Mouse (Mus musculus) embryonic facial prominence, embryonic 13.5 days (tissue): Measurements from ENCODE around the gene Cdkn3. TPM values are rescaled to one million over a fixed set of nuclear protein-coding genes. Genes with fewer than 3 reads are reported as not detected.

ENCODE experiments used
- ATAC-seq: fragments of 200-750 bp; cut with Nextera tagmentation; 2 replicates; pipeline ENCODE4 v1.8.0; 2017; ENCODE audit warnings: low read depth; ENCODE audit not compliant: insufficient number of reproducible peaks, insufficient read depth, low FRiP score, low TSS enrichment
- H3K27ac ChIP-seq: fragments of 300-500 bp; sonication (generic); 2 replicates; pipeline ENCODE4 v1.5.1; 2015; ENCODE audit warnings: moderate library complexity, mild to moderate bottlenecking, inconsistent platforms
- H3K27me3 ChIP-seq: fragments of 300-500 bp; sonication (generic); 2 replicates; pipeline ENCODE4 v1.6.1; 2015; ENCODE audit warnings: mild to moderate bottlenecking, inconsistent platforms
- H3K36me3 ChIP-seq: fragments of 300-500 bp; sonication (generic); 2 replicates; pipeline ENCODE4 v1.6.1; 2015; ENCODE audit warnings: mild to moderate bottlenecking, inconsistent platforms
- H3K4me1 ChIP-seq: fragments of 300-500 bp; sonication (generic); 2 replicates; pipeline ENCODE4 v1.6.1; 2015; ENCODE audit warnings: inconsistent platforms
- H3K4me2 ChIP-seq: fragments of 300-500 bp; sonication (generic); 2 replicates; pipeline ENCODE4 v1.6.1; 2015; ENCODE audit warnings: moderate library complexity, mild to moderate bottlenecking, inconsistent platforms
- H3K4me3 ChIP-seq: fragments of 300-500 bp; sonication (generic); 2 replicates; pipeline ENCODE4 v1.5.1; 2015; ENCODE audit warnings: mild to moderate bottlenecking, inconsistent platforms
- H3K9ac ChIP-seq: fragments of 300-500 bp; sonication (generic); 2 replicates; pipeline ENCODE4 v1.6.1; 2015; ENCODE audit warnings: mild to moderate bottlenecking, inconsistent platforms
- H3K9me3 ChIP-seq: fragments of 300-500 bp; sonication (generic); 2 replicates; pipeline ENCODE4 v1.6.1; 2016; ENCODE audit warnings: inconsistent platforms
- WGBS: fragments of 180-500 bp; shearing (Covaris S2); methylation state at CpG from one replicate; pipeline ENCODE4 v1.1.7; 2015; ENCODE audit warnings: mixed read lengths; 5-methylcytosine and 5-hydroxymethylcytosine counted together
- polyA plus RNA-seq: library from polyadenylated mRNA; unstranded; fragments of >200 nt; fragmentation: Nextera tagmentation; extraction: Ambion mirVana; gene quantifications from 2 replicates; pipeline ENCODE4 v1.2.1, GENCODE M21; 2015

The Cdkn3 gene
- polyA plus RNA-seq, 1 experiment from 2014 or later = 45.6 TPM

GRCm38 (mm10) chr14:46783327-46783926, 23.1 kb downstream of the Cdkn3 start:
- Histone ChIP-seq H3K4me3 (no peak overlapping the region), H3K27ac (no peak overlapping the region), H3K9ac (no peak overlapping the region), H3K4me1 (peaks cover 31% of the 10 kb centered on the region), H3K9me3 (peaks cover 7% of the 10 kb centered on the region; the same call in 1 of the 2 replicates), H3K4me2 (no peak overlapping the region), H3K36me3 (peaks cover 43% of the 10 kb centered on the region), H3K27me3 (no peaks in the 10 kb centered on the region)
- no peak for ATAC-seq
- 67% methylated on average over 10 of the region's 10 CpGs for WGBS

- no peak overlapping the region for H3K4me3 ChIP-seq
- peaks cover 25% of the 10 kb centered on the region for H3K36me3 ChIP-seq
- WGBS = 86% methylated on average over 5 of the region's 5 CpGs
- peaks cover 34% of the 10 kb centered on the region for H3K4me1 ChIP-seq
- H3K9me3 ChIP-seq = no peaks in the 10 kb centered on the region
- H3K4me2 ChIP-seq = no peak overlapping the region
- H3K27me3 ChIP-seq = no peaks in the 10 kb centered on the region
- ATAC-seq = no peak
- no peak overlapping the region for H3K27ac ChIP-seq
- no peak overlapping the region for H3K9ac ChIP-seq
These were observed 24.9 kb downstream of the Cdkn3 start for GRCm38 (mm10) chr14:46785247-46785646.

GRCm38 (mm10) chr14:46787454-46787786, 27.1 kb downstream of the Cdkn3 start:
- Histone ChIP-seq H3K27ac (peak overlapping the region; percentile 99), H3K4me3 (peak overlapping the region; percentile 95), H3K9me3 (no peaks in the 10 kb centered on the region), H3K4me1 (peaks cover 34% of the 10 kb centered on the region), H3K4me2 (peak overlapping the region; percentile 77), H3K27me3 (no peaks in the 10 kb centered on the region), H3K9ac (peak overlapping the region; percentile 98), H3K36me3 (peaks cover 7% of the 10 kb centered on the region; the same call in 1 of the 2 replicates)
- WGBS = under 1% methylated on average over 11 of the region's 11 CpGs
- 0 out of 2 replicates have a peak, but pooled peaks have one; percentile 11 for ATAC-seq

GRCm38 (mm10) chr14:46787787-46788504, 27.6 kb downstream of the Cdkn3 start, which contains the start of gene Cnih1:
Gene Cnih1 (minus strand): TSS chr14:46788411.
- H3K9ac ChIP-seq = peak within 1 kb of the TSS; percentile 98
- peaks cover 6% of the 10 kb centered on the region; the same call in 1 of the 2 replicates for H3K36me3 ChIP-seq
- H3K4me3 ChIP-seq = peak within 1 kb of the TSS; percentile 95
- peak within 1 kb of the TSS; percentile 77 for H3K4me2 ChIP-seq
- peaks cover 34% of the 10 kb centered on the region for H3K4me1 ChIP-seq
- peak within 1 kb of the TSS; percentile 99 for H3K27ac ChIP-seq
- ATAC-seq = peak; percentile 91
- WGBS = under 1% methylated on average over 86 of the region's 86 CpGs
- no peaks in the 10 kb centered on the region for H3K9me3 ChIP-seq
- H3K27me3 ChIP-seq = no peaks in the 10 kb centered on the region

- ATAC-seq = no peak
- H3K27ac ChIP-seq = peak overlapping the region; percentile 99
These were observed 28.2 kb downstream of the Cdkn3 start for GRCm38 (mm10) chr14:46788505-46788901.

GRCm38 (mm10) chr14:46790303-46790702, 30.0 kb downstream of the Cdkn3 start:
- H3K4me3 ChIP-seq = no peak overlapping the region
- no peaks in the 10 kb centered on the region for H3K36me3 ChIP-seq
- no peak for ATAC-seq
- no peaks in the 10 kb centered on the region for H3K27me3 ChIP-seq
- H3K4me2 ChIP-seq = no peak overlapping the region
- H3K9me3 ChIP-seq = no peaks in the 10 kb centered on the region
- WGBS = 72% methylated on average over 4 of the region's 4 CpGs
- no peak overlapping the region for H3K27ac ChIP-seq
- H3K9ac ChIP-seq = no peak overlapping the region
- H3K4me1 ChIP-seq = peaks cover 15% of the 10 kb centered on the region

More at GRCm38 (mm10) chr14:46788505-46788901, 28.2 kb downstream of the Cdkn3 start:
- Histone ChIP-seq H3K4me3 (peak overlapping the region; percentile 95), H3K4me2 (peak overlapping the region; percentile 77), H3K9ac (peak overlapping the region; percentile 98; the same call in 1 of the 2 replicates), H3K4me1 (peaks cover 31% of the 10 kb centered on the region), H3K9me3 (no peaks in the 10 kb centered on the region), H3K36me3 (0 out of 2 replicates have a peak, but pooled peaks cover 2% of the 10 kb centered on the region), H3K27me3 (no peaks in the 10 kb centered on the region)
- 26% methylated on average over 8 of the region's 8 CpGs for WGBS

GRCm38 (mm10) chr14:46790723-46791122, 30.4 kb downstream of the Cdkn3 start:
- Histone ChIP-seq H3K4me2 (no peak overlapping the region), H3K9me3 (no peaks in the 10 kb centered on the region), H3K9ac (no peak overlapping the region), H3K36me3 (no peaks in the 10 kb centered on the region), H3K4me1 (peaks cover 14% of the 10 kb centered on the region), H3K4me3 (no peak overlapping the region), H3K27me3 (no peaks in the 10 kb centered on the region), H3K27ac (no peak overlapping the region)
- no peak for ATAC-seq
- WGBS = 88% methylated on average over 6 of the region's 6 CpGs

- H3K4me1 ChIP-seq = no peaks in the 10 kb centered on the region
- H3K27ac ChIP-seq = no peak overlapping the region
- ATAC-seq = no peak
- H3K9ac ChIP-seq = no peak overlapping the region
- H3K4me3 ChIP-seq = no peak overlapping the region
- no peak overlapping the region for H3K4me2 ChIP-seq
- 88% methylated on average over 5 of the region's 5 CpGs for WGBS
- no peaks in the 10 kb centered on the region for H3K9me3 ChIP-seq
- H3K27me3 ChIP-seq = no peaks in the 10 kb centered on the region
- H3K36me3 ChIP-seq = peaks cover 2% of the 10 kb centered on the region; the same call in 1 of the 2 replicates
These were observed 33.8 kb downstream of the Cdkn3 start for GRCm38 (mm10) chr14:46794157-46794556.

- no peak overlapping the region for H3K4me2 ChIP-seq
- no peak overlapping the region for H3K9ac ChIP-seq
- 81% methylated on average over 3 of the region's 3 CpGs for WGBS
- H3K36me3 ChIP-seq = peaks cover 6% of the 10 kb centered on the region; the same call in 1 of the 2 replicates
- no peaks in the 10 kb centered on the region for H3K9me3 ChIP-seq
- no peak overlapping the region for H3K27ac ChIP-seq
- ATAC-seq = no peak
- H3K4me3 ChIP-seq = no peak overlapping the region
- no peaks in the 10 kb centered on the region for H3K27me3 ChIP-seq
- no peaks in the 10 kb centered on the region for H3K4me1 ChIP-seq
These were observed 40.5 kb downstream of the Cdkn3 start for GRCm38 (mm10) chr14:46800684-46801345.

GRCm38 (mm10) chr14:46803259-46803658, 42.9 kb downstream of the Cdkn3 start:
- Histone ChIP-seq H3K9ac (no peak overlapping the region), H3K4me3 (no peak overlapping the region), H3K4me1 (no peaks in the 10 kb centered on the region), H3K27me3 (no peaks in the 10 kb centered on the region), H3K4me2 (no peak overlapping the region), H3K36me3 (peaks cover 11% of the 10 kb centered on the region; the same call in 1 of the 2 replicates), H3K27ac (no peak overlapping the region), H3K9me3 (no peaks in the 10 kb centered on the region)
- no peak for ATAC-seq
- 83% methylated on average over 4 of the region's 4 CpGs for WGBS

- H3K9me3 ChIP-seq = no peaks in the 10 kb centered on the region
- peaks cover 11% of the 10 kb centered on the region; the same call in 1 of the 2 replicates for H3K36me3 ChIP-seq
- no peak overlapping the region for H3K27ac ChIP-seq
- H3K4me2 ChIP-seq = no peak overlapping the region
- WGBS = 83% methylated on average over 1 of the region's 1 CpGs
- ATAC-seq = no peak
- H3K4me1 ChIP-seq = no peaks in the 10 kb centered on the region
- no peak overlapping the region for H3K4me3 ChIP-seq
- H3K9ac ChIP-seq = no peak overlapping the region
- no peaks in the 10 kb centered on the region for H3K27me3 ChIP-seq
These were observed 43.5 kb downstream of the Cdkn3 start for GRCm38 (mm10) chr14:46803791-46804190.
